Mouse (Mus musculus) liver, embryonic 14.5 days (tissue): ENCODE measurements around the gene Kcnab1. TPM values are rescaled to one million over a fixed set of nuclear protein-coding genes. Genes with fewer than 3 reads are reported as not detected.

Source experiments
- ATAC-seq: fragments of 200-750 bp; cut with Nextera tagmentation; 2 replicates; pipeline ENCODE4 v1.8.0; 2017; ENCODE audit warnings: moderate number of reproducible peaks, mild to moderate bottlenecking, moderate library complexity; ENCODE audit not compliant: insufficient read depth
- DNase-seq, 3 experiments: peaks; one replicate each; pipeline ENCODE4 v3.0.0-alpha.2; 2012 to 2013; ENCODE audit warnings: low read depth in 3 of 3, low spot score in 3 of 3
- H3K27ac ChIP-seq: fragments of 300-500 bp; sonication (generic); 2 replicates; pipeline ENCODE4 v1.5.1; 2014; ENCODE audit warnings: moderate library complexity, mild to moderate bottlenecking, control low read depth, inconsistent platforms
- H3K27me3 ChIP-seq: fragments of 300-500 bp; sonication (generic); 2 replicates; pipeline ENCODE4 v1.6.1; 2014; ENCODE audit warnings: mild to moderate bottlenecking, low read length, moderate library complexity; ENCODE audit not compliant: control insufficient read depth, insufficient read depth
- H3K36me3 ChIP-seq: fragments of 300-500 bp; sonication (generic); replicated peaks from 2 replicates; pipeline ENCODE4 v1.6.1; 2014; ENCODE audit warnings: low read depth; ENCODE audit not compliant: control insufficient read depth, insufficient read depth
- H3K4me1 ChIP-seq, 2 experiments: fragments of 200-500 bp in 1 of 2; fragments of 300-500 bp in 1 of 2; sonication (generic) in 1 of 2; replicated peaks; 2 replicates each; pipeline ENCODE4 v1.6.1; 2012 to 2014; ENCODE audit warnings: antibody characterized with exemption in 1 of 2, inconsistent platforms in 1 of 2, low read length in 1 of 2; ENCODE audit not compliant: control insufficient read depth in 2 of 2, insufficient read depth in 2 of 2
- H3K4me2 ChIP-seq: fragments of 300-500 bp; sonication (generic); 2 replicates; pipeline ENCODE4 v1.6.1; 2014; ENCODE audit warnings: low read depth, mild to moderate bottlenecking, control low read depth, moderate library complexity
- H3K4me3 ChIP-seq, 2 experiments: fragments of 200-500 bp in 1 of 2; fragments of 300-500 bp in 1 of 2; sonication (generic) in 1 of 2; 2 replicates each; pipeline ENCODE4 v1.5.1; 2012 to 2014; ENCODE audit warnings: low read depth in 2 of 2, low read length in 2 of 2, mild to moderate bottlenecking in 2 of 2, control low read depth in 1 of 2, inconsistent platforms in 1 of 2, moderate library complexity in 1 of 2; ENCODE audit not compliant: insufficient read depth in 1 of 2
- H3K9ac ChIP-seq: fragments of 300-500 bp; sonication (generic); replicated peaks from 2 replicates; pipeline ENCODE4 v1.6.1; 2014; ENCODE audit warnings: mild to moderate bottlenecking, control low read depth, moderate library complexity
- H3K9me3 ChIP-seq: fragments of 300-500 bp; sonication (generic); 2 replicates; pipeline ENCODE4 v1.6.1; 2016; ENCODE audit warnings: low read length, mixed read lengths; ENCODE audit not compliant: control insufficient read depth
- CTCF ChIP-seq: IDR thresholded peaks from 2 replicates; pipeline ENCODE4 v1.5.1; 2016; ENCODE audit warnings: antibody characterized with exemption, low read depth, control low read depth
- EP300 ChIP-seq: IDR thresholded peaks from 2 replicates; pipeline ENCODE4 v1.6.1; 2016; ENCODE audit warnings: antibody characterized with exemption, low read depth
- WGBS: fragments of 180-500 bp; shearing (Covaris S2); extraction: QIAGEN DNeasy Blood & Tissue Kit; methylation state at CpG from one replicate; pipeline ENCODE4 v1.1.7; 2014; ENCODE audit not compliant: insufficient replicate concordance; 5-methylcytosine and 5-hydroxymethylcytosine counted together
- polyA plus RNA-seq, 2 experiments: library from polyadenylated mRNA; depleted of rRNA in 1 of 2; stranded (reverse) in 1 of 2; unstranded in 1 of 2; fragments of >200 nt; fragmentation: Nextera tagmentation in 1 of 2; extraction: Ambion mirVana in 1 of 2; gene quantifications; 2 replicates each; pipeline versions ENCODE4 v1.2.1 to v1.2.3; 2012 to 2014

Kcnab1 gene
- polyA plus RNA-seq, 2 experiments = 0.12 to 0.33 TPM

DNA sequence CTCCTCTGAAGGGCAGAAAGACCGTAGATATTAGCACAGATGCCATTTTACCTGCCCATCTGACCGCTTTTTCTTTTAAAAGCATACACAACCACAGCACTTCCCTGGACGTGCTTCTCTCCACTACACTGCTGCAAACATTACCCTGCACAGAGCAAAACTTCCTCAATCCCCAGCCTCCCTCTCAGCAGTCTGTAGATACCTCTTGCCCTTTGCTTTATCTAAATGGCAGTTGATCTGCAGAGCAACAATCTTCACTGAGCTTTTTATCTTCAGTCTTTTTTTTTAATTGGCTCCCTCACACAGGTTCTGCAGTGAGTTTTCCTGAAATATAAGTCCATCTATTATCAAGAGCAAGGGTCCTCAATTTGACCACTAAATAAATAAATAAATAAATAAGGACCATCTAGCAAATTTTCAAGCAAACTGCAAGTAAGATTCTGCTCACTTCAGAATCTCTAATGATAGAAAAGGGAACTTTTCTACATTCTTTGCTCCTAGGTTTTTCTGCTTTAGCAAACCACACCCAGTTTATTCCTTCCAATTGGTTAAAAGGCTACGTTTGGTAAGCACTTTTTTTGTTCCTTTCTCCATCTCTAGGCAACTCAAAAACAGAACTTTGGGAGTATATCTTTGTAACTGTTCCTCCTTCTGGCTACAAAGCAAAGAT lies 287.8 kb downstream of the Kcnab1 start:
- no peaks in the 10 kb centered on the region for H3K36me3 ChIP-seq
- H3K27me3 ChIP-seq = no peaks in the 10 kb centered on the region
- 27% methylated on average over 4 of the region's 4 CpGs for WGBS
- no peak overlapping the region for H3K4me3 ChIP-seq
- DNase-seq (no peak), ATAC-seq (no peak)
- H3K27ac ChIP-seq = no peak overlapping the region
- H3K4me2 ChIP-seq = no peak overlapping the region
- TF ChIP-seq CTCF = no peak
- TF ChIP-seq EP300 = no peak
- H3K9me3 ChIP-seq = no peaks in the 10 kb centered on the region
- no peak overlapping the region for H3K9ac ChIP-seq
- peaks cover 0 to 4% of the 10 kb centered on the region in 2 experiments; a peak in 1 of 4 replicates for H3K4me1 ChIP-seq

DNA sequence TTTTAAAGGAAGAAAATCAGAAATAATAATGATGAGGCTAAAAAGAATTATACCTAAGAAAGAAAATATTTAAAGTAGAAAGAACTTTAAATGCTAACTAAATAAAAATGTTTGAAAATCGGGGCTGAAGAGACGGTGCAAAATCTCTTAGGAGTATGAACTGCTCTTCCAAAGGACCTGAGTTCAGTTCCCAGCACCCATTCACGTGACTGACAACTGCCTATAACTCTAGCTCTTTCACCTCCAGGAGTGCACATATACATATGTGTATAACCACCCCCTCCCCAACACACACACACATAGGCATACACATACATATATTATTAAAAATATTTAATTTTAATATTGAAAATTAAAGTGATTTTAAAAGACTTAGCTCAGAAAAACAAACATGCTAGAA lies 288.4 kb downstream of the Kcnab1 start:
- Histone ChIP-seq H3K27me3 (no peaks in the 10 kb centered on the region), H3K4me1 (peaks cover 0 to 4% of the 10 kb centered on the region in 2 experiments; a peak in 1 of 4 replicates), H3K27ac (no peak overlapping the region), H3K4me2 (no peak overlapping the region), H3K9me3 (no peaks in the 10 kb centered on the region), H3K9ac (no peak overlapping the region), H3K36me3 (no peaks in the 10 kb centered on the region), H3K4me3 (no peak overlapping the region)
- TF ChIP-seq CTCF = no peak
- no peak for TF ChIP-seq EP300
- WGBS = 56% methylated on average over 3 of the region's 3 CpGs
- DNase-seq (no peak), ATAC-seq (no peak)

DNA sequence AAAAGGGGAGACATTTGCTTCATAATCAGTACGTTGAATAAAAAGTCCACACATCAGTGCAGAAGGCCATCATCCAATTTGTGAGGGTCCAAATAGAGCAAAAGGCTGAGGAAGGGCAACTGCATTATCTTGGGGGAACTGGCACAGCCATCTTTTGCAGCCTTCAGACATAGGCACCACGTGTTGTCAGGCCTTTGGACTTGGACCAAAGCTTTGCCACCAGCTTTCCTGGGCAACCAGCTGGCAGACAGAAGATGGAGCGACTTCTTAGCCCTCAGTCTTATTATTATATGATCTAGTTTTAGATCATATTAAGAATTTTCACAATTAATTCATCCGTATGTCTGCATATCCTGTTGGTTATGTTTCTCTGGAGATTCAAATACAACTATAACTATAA lies 296.6 kb downstream of the Kcnab1 start:
- no peak for DNase-seq
- H3K9me3 ChIP-seq = no peaks in the 10 kb centered on the region
- H3K27ac ChIP-seq = no peak overlapping the region
- no peak overlapping the region for H3K4me3 ChIP-seq
- H3K27me3 ChIP-seq = no peaks in the 10 kb centered on the region
- no peaks in the 10 kb centered on the region for H3K4me1 ChIP-seq
- H3K9ac ChIP-seq = no peak overlapping the region
- H3K36me3 ChIP-seq = no peaks in the 10 kb centered on the region
- no peak for ATAC-seq
- no peak for TF ChIP-seq EP300
- TF ChIP-seq CTCF = no peak
- no peak overlapping the region for H3K4me2 ChIP-seq
- 46% methylated on average over 4 of the region's 4 CpGs for WGBS

DNA sequence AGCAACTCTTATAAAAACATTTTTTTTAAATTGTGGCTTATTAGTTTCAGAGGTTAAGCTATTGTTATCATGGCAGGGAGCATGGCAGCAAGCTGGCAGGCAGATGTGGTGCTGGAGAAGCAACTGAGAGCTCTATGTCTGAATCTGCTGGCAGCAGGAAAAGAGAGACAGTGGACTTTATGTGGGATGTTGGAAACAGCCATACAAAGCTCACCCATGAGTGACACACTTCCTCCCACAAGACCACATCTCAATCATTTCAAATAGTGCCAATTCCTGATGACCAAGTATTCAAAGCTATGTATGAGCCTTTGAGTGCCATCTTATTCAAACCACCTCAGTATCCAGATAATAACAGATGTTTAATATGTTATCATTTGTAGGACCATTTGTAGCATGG lies 298.7 kb downstream of the Kcnab1 start:
- no peaks in the 10 kb centered on the region for H3K36me3 ChIP-seq
- H3K27ac ChIP-seq = no peak overlapping the region
- DNase-seq (no peak), ATAC-seq (no peak)
- no peaks in the 10 kb centered on the region for H3K4me1 ChIP-seq
- TF ChIP-seq EP300 (no peak), CTCF (no peak)
- no peak overlapping the region for H3K4me3 ChIP-seq
- no peak overlapping the region for H3K9ac ChIP-seq
- no peaks in the 10 kb centered on the region for H3K27me3 ChIP-seq
- no peak overlapping the region for H3K4me2 ChIP-seq
- no peaks in the 10 kb centered on the region for H3K9me3 ChIP-seq

DNA sequence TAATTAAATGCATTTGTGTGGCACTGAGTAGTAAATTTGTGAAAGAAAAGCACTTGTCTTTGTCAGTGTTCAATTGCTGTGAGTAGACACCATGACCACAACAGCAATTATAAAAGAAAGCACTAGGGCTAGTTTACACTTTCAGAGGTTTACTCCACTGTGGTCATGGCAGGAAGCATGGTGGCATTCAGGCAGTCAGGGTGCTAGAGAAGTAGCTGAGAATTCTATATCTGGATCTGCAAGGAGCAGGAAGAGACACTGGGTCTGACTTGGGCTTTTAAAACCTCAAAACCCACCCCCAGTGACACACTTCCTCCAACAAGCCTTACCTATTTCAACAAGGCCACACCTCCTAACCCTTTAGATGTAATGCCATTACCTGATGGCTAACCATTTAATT lies 307.4 kb downstream of the Kcnab1 start:
- no peaks in the 10 kb centered on the region for H3K27me3 ChIP-seq
- no peak for ATAC-seq
- H3K4me2 ChIP-seq = no peak overlapping the region
- DNase-seq = no peak
- no peak overlapping the region for H3K4me3 ChIP-seq
- H3K36me3 ChIP-seq = no peaks in the 10 kb centered on the region
- H3K9ac ChIP-seq = no peak overlapping the region
- TF ChIP-seq EP300 (no peak), CTCF (no peak)
- H3K27ac ChIP-seq = no peak overlapping the region
- no peaks in the 10 kb centered on the region for H3K4me1 ChIP-seq
- H3K9me3 ChIP-seq = no peaks in the 10 kb centered on the region
